Mouse (Mus musculus) kidney, postnatal 36 days (tissue): ENCODE results near the gene Cycs.

Source experiments
- DNase-seq, 2 experiments: peaks; one replicate each; pipeline ENCODE4 v3.0.0; 2021 to 2022; ENCODE audit warnings: mixed read lengths in 2 of 2

The Cycs gene

GRCm38 (mm10) chr6:50545412-50546043, 20.8 kb downstream of the Cycs start:
- DNase-seq, result peak; percentile 58 to 60

GRCm38 (mm10) chr6:50542535-50542934, 23.8 kb downstream of the Cycs start:
- DNase-seq, result no peak

- no peak for DNase-seq
Measured at GRCm38 (mm10) chr6:50539641-50540040, 26.7 kb downstream of the Cycs start.

GRCm38 (mm10) chr6:50536461-50536892, 29.9 kb downstream of the Cycs start:
- peak; percentile 65 to 89 for DNase-seq

GRCm38 (mm10) chr6:50535346-50535745, 31.0 kb downstream of the Cycs start:
- DNase-seq, result peak in 1 of 2 experiments; percentile 37

- peak in 1 of 2 experiments; percentile 54 for DNase-seq
Measured at GRCm38 (mm10) chr6:50531920-50532319, 34.4 kb downstream of the Cycs start.

GRCm38 (mm10) chr6:50531003-50531402, 35.3 kb downstream of the Cycs start:
- DNase-seq, result no peak

- DNase-seq, result peak in 1 of 2 experiments; percentile 23
Measured at GRCm38 (mm10) chr6:50529194-50529593, 37.1 kb downstream of the Cycs start.

GRCm38 (mm10) chr6:50527416-50527815, 38.9 kb downstream of the Cycs start:
- DNase-seq, result no peak

GRCm38 (mm10) chr6:50526597-50527024, 39.7 kb downstream of the Cycs start:
- peak; percentile 72 to 89 for DNase-seq

- DNase-seq, result no peak
Measured at GRCm38 (mm10) chr6:50525846-50526245, 40.5 kb downstream of the Cycs start.

GRCm38 (mm10) chr6:50524261-50524896, 42.0 kb downstream of the Cycs start:
- DNase-seq, result peak in 1 of 2 experiments; percentile 25

- no peak for DNase-seq
Measured at GRCm38 (mm10) chr6:50522772-50523171, 43.6 kb downstream of the Cycs start.

- DNase-seq, result no peak
Measured at GRCm38 (mm10) chr6:50521532-50522135, 44.7 kb downstream of the Cycs start.

- DNase-seq, result no peak
Measured at GRCm38 (mm10) chr6:50520139-50520538, 46.2 kb downstream of the Cycs start.

GRCm38 (mm10) chr6:50518371-50518770, 48.0 kb downstream of the Cycs start:
- no peak for DNase-seq
